Mouse (Mus musculus): ENCODE results near the gene Zfp664. TPM values are rescaled to one million over a fixed set of nuclear protein-coding genes. Genes with fewer than 3 reads are reported as not detected.

Gene Zfp664
- polyA plus RNA-seq, 1 experiment: 19.6 TPM

GRCm38 (mm10) chr5:124912276-124912675 is 49.8 kb downstream of the Zfp664 start:
- H3K36me3 ChIP-seq (ENCODE audit: control insufficient read depth, insufficient read depth): no peaks in the 10 kb centered on the region
- H3K4me3 ChIP-seq: no peak overlapping the region
- no peaks in the 10 kb centered on the region for H3K27me3 ChIP-seq (ENCODE audit: control insufficient read depth, insufficient read depth, insufficient read length)
- no peak for TF ChIP-seq TCF3 (IDR thresholded peaks at IDR 0.05; ENCODE audit: insufficient read length, low read depth)
- TF ChIP-seq REST (IDR thresholded peaks at IDR 0.05; ENCODE audit: insufficient read depth, insufficient read length): no peak
- TF ChIP-seq POLR2A (IDR thresholded peaks at IDR 0.05; ENCODE audit: insufficient read length, low read depth): no peak
- TF ChIP-seq CEBPB (IDR thresholded peaks at IDR 0.05; ENCODE audit: insufficient read depth, poor library complexity, severe bottlenecking): no peak
- no peak for TF ChIP-seq MYOG (IDR thresholded peaks at IDR 0.05; ENCODE audit: control insufficient read depth in 1 of 3, insufficient read depth in 1 of 3, insufficient read length in 2 of 3, low read depth in 2 of 3)
- TF ChIP-seq MAX (IDR thresholded peaks at IDR 0.05; ENCODE audit: low read depth): no peak
- no peak for TF ChIP-seq TCF12 (IDR thresholded peaks at IDR 0.05; ENCODE audit: insufficient read depth, poor library complexity, severe bottlenecking)
- TF ChIP-seq SRF (IDR thresholded peaks at IDR 0.05; ENCODE audit: control insufficient read depth, insufficient read length, low read depth): no peak
- no peak for TF ChIP-seq E2F4 (IDR thresholded peaks at IDR 0.05; ENCODE audit: insufficient read depth)
- no peak for TF ChIP-seq USF1 (IDR thresholded peaks at IDR 0.05; ENCODE audit: low read depth)
- no peak for TF ChIP-seq POLR2AphosphoS2 (IDR thresholded peaks at IDR 0.05; ENCODE audit: insufficient read length, low read depth)
- TF ChIP-seq MYOD1 (IDR thresholded peaks at IDR 0.05; ENCODE audit: control insufficient read depth in 1 of 3, insufficient read length in 2 of 3, low read depth in 2 of 3): no peak
- H3K79me2 ChIP-seq (ENCODE audit: control insufficient read depth, insufficient read depth): no peaks in the 10 kb centered on the region
- H3K4me2 ChIP-seq (ENCODE audit: low read depth): no peak overlapping the region
- no peak overlapping the region for H3ac ChIP-seq (ENCODE audit: control insufficient read depth, insufficient read length)

GRCm38 (mm10) chr5:124912946-124913933 is 50.7 kb downstream of the Zfp664 start:
- Histone ChIP-seq H3K4me3 (no peak overlapping the region), H3K36me3 (ENCODE audit: control insufficient read depth, insufficient read depth) (no peaks in the 10 kb centered on the region), H3K4me2 (ENCODE audit: low read depth) (no peak overlapping the region), H3K79me2 (ENCODE audit: control insufficient read depth, insufficient read depth) (no peaks in the 10 kb centered on the region), H3ac (ENCODE audit: control insufficient read depth, insufficient read length) (no peak overlapping the region), H3K27me3 (ENCODE audit: control insufficient read depth, insufficient read depth, insufficient read length) (no peaks in the 10 kb centered on the region)
- TF ChIP-seq TCF3 (IDR thresholded peaks at IDR 0.05; ENCODE audit: insufficient read length, low read depth): no peak
- no peak for TF ChIP-seq SRF (IDR thresholded peaks at IDR 0.05; ENCODE audit: control insufficient read depth, insufficient read length, low read depth)
- no peak for TF ChIP-seq CEBPB (IDR thresholded peaks at IDR 0.05; ENCODE audit: insufficient read depth, poor library complexity, severe bottlenecking)
- no peak for TF ChIP-seq USF1 (IDR thresholded peaks at IDR 0.05; ENCODE audit: low read depth)
- no peak for TF ChIP-seq MYOG (IDR thresholded peaks at IDR 0.05; ENCODE audit: control insufficient read depth in 1 of 3, insufficient read depth in 1 of 3, insufficient read length in 2 of 3, low read depth in 2 of 3)
- no peak for TF ChIP-seq MYOD1 (IDR thresholded peaks at IDR 0.05; ENCODE audit: control insufficient read depth in 1 of 3, insufficient read length in 2 of 3, low read depth in 2 of 3)
- no peak for TF ChIP-seq POLR2AphosphoS2 (IDR thresholded peaks at IDR 0.05; ENCODE audit: insufficient read length, low read depth)
- TF ChIP-seq MAX (IDR thresholded peaks at IDR 0.05; ENCODE audit: low read depth): no peak
- TF ChIP-seq POLR2A (IDR thresholded peaks at IDR 0.05; ENCODE audit: insufficient read length, low read depth): no peak
- TF ChIP-seq TCF12 (IDR thresholded peaks at IDR 0.05; ENCODE audit: insufficient read depth, poor library complexity, severe bottlenecking): no peak
- no peak for TF ChIP-seq REST (IDR thresholded peaks at IDR 0.05; ENCODE audit: insufficient read depth, insufficient read length)
- TF ChIP-seq E2F4 (IDR thresholded peaks at IDR 0.05; ENCODE audit: insufficient read depth): no peak

DNA sequence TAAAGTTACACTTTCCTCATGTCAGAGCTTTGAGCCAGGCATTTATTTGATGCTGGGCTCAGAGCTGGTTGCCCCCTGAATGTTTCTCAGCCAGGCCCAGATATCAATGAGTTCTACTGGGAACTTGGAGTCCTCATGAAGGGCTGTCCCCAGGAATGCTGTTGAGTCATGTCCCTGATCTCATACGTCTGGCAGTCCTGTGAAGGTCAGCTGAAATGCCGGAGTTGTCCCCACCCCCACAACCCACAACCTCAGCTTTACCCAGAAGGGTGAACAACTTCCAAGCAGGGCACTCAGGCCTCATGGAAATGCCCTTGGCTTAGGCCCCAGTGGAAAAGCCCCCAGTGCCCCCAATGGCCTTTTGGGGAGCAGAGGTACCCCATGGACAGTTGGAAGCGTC is 57.3 kb downstream of the Zfp664 start:
- H3K79me2 ChIP-seq (ENCODE audit: control insufficient read depth, insufficient read depth): no peaks in the 10 kb centered on the region
- no peak for TF ChIP-seq MYOD1 (IDR thresholded peaks at IDR 0.05; ENCODE audit: control insufficient read depth in 1 of 3, insufficient read length in 2 of 3, low read depth in 2 of 3)
- TF ChIP-seq MYOG (IDR thresholded peaks at IDR 0.05; ENCODE audit: control insufficient read depth in 1 of 3, insufficient read depth in 1 of 3, insufficient read length in 2 of 3, low read depth in 2 of 3): peak in 1 of 3 experiments; percentile 62
- TF ChIP-seq TCF3 (IDR thresholded peaks at IDR 0.05; ENCODE audit: insufficient read length, low read depth): no peak
- no peak for TF ChIP-seq POLR2AphosphoS2 (IDR thresholded peaks at IDR 0.05; ENCODE audit: insufficient read length, low read depth)
- no peak for TF ChIP-seq REST (IDR thresholded peaks at IDR 0.05; ENCODE audit: insufficient read depth, insufficient read length)
- no peak for TF ChIP-seq POLR2A (IDR thresholded peaks at IDR 0.05; ENCODE audit: insufficient read length, low read depth)
- TF ChIP-seq E2F4 (IDR thresholded peaks at IDR 0.05; ENCODE audit: insufficient read depth): no peak

DNA sequence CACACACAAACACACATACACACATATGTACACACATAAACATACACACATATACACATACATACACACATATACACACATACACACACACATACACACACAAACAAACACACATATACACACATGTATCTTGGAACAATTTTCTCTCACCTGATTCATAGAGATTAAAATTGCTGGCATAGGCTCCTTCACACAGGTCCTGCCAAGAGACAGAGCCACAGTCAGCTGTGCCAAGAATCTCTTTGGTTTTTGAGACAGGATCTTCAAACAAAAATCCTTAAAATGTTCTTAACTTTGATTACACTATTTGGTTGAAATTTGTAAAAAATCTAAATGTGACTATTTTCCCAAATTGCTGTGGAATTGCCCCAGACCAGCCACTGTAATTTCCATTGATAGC is 58.9 kb downstream of the Zfp664 start:
- Histone ChIP-seq H3K4me2 (ENCODE audit: low read depth) (no peak overlapping the region), H3ac (ENCODE audit: control insufficient read depth, insufficient read length) (no peak overlapping the region), H3K27me3 (ENCODE audit: control insufficient read depth, insufficient read depth, insufficient read length) (no peaks in the 10 kb centered on the region), H3K36me3 (ENCODE audit: control insufficient read depth, insufficient read depth) (no peaks in the 10 kb centered on the region), H3K79me2 (ENCODE audit: control insufficient read depth, insufficient read depth) (no peaks in the 10 kb centered on the region), H3K4me3 (no peak overlapping the region)
- TF ChIP-seq REST (IDR thresholded peaks at IDR 0.05; ENCODE audit: insufficient read depth, insufficient read length): no peak
- TF ChIP-seq POLR2A (IDR thresholded peaks at IDR 0.05; ENCODE audit: insufficient read length, low read depth): no peak
- TF ChIP-seq USF1 (IDR thresholded peaks at IDR 0.05; ENCODE audit: low read depth): no peak
- no peak for TF ChIP-seq TCF3 (IDR thresholded peaks at IDR 0.05; ENCODE audit: insufficient read length, low read depth)
- no peak for TF ChIP-seq CEBPB (IDR thresholded peaks at IDR 0.05; ENCODE audit: insufficient read depth, poor library complexity, severe bottlenecking)
- TF ChIP-seq POLR2AphosphoS2 (IDR thresholded peaks at IDR 0.05; ENCODE audit: insufficient read length, low read depth): no peak
- TF ChIP-seq MAX (IDR thresholded peaks at IDR 0.05; ENCODE audit: low read depth): no peak
- no peak for TF ChIP-seq E2F4 (IDR thresholded peaks at IDR 0.05; ENCODE audit: insufficient read depth)
- no peak for TF ChIP-seq TCF12 (IDR thresholded peaks at IDR 0.05; ENCODE audit: insufficient read depth, poor library complexity, severe bottlenecking)
- TF ChIP-seq SRF (IDR thresholded peaks at IDR 0.05; ENCODE audit: control insufficient read depth, insufficient read length, low read depth): no peak
- TF ChIP-seq MYOD1 (IDR thresholded peaks at IDR 0.05; ENCODE audit: control insufficient read depth in 1 of 3, insufficient read length in 2 of 3, low read depth in 2 of 3): no peak
- TF ChIP-seq MYOG (IDR thresholded peaks at IDR 0.05; ENCODE audit: control insufficient read depth in 1 of 3, insufficient read depth in 1 of 3, insufficient read length in 2 of 3, low read depth in 2 of 3): no peak

More for the DNA sequence above, 57.3 kb downstream of the Zfp664 start:
- H3K4me3 ChIP-seq: no peak overlapping the region
- no peaks in the 10 kb centered on the region for H3K36me3 ChIP-seq (ENCODE audit: control insufficient read depth, insufficient read depth)
- no peak overlapping the region for H3ac ChIP-seq (ENCODE audit: control insufficient read depth, insufficient read length)
- peak overlapping the region; percentile 51 for H3K4me2 ChIP-seq (ENCODE audit: low read depth)
- no peaks in the 10 kb centered on the region for H3K27me3 ChIP-seq (ENCODE audit: control insufficient read depth, insufficient read depth, insufficient read length)
